Mouse (Mus musculus) midbrain, embryonic 11.5 days (tissue): ENCODE data around the gene Nacc2. TPM values are rescaled to one million over a fixed set of nuclear protein-coding genes. Genes with fewer than 3 reads are reported as not detected.

Source experiments
- ATAC-seq: fragments of 200-750 bp; cut with Nextera tagmentation; 2 replicates; pipeline ENCODE4 v1.8.0; 2017; ENCODE audit warnings: moderate TSS enrichment, moderate library complexity; ENCODE audit not compliant: low FRiP score
- DNase-seq: peaks from one replicate; pipeline ENCODE4 v3.0.0; 2015; ENCODE audit warnings: low spot score; ENCODE audit errors: missing footprints
- H3K27ac ChIP-seq: fragments of 300-500 bp; sonication (generic); 2 replicates; pipeline ENCODE4 v1.5.1; 2014; ENCODE audit warnings: low read depth, low read length
- H3K27me3 ChIP-seq: fragments of 300-500 bp; sonication (generic); 2 replicates; pipeline ENCODE4 v1.6.1; 2014; ENCODE audit warnings: mild to moderate bottlenecking, low read length, moderate library complexity, mixed read lengths; ENCODE audit not compliant: control insufficient read depth, insufficient read depth
- H3K36me3 ChIP-seq: fragments of 300-500 bp; sonication (generic); 2 replicates; pipeline ENCODE4 v1.6.1; 2014; ENCODE audit warnings: mild to moderate bottlenecking, low read length, moderate library complexity, mixed read lengths; ENCODE audit not compliant: control insufficient read depth, insufficient read depth
- H3K4me1 ChIP-seq: fragments of 300-500 bp; sonication (generic); 2 replicates; pipeline ENCODE4 v1.6.1; 2014; ENCODE audit warnings: low read length; ENCODE audit not compliant: control insufficient read depth, insufficient read depth
- H3K4me2 ChIP-seq: fragments of 300-500 bp; sonication (generic); 2 replicates; pipeline ENCODE4 v1.6.1; 2014; ENCODE audit warnings: mild to moderate bottlenecking, moderate library complexity
- H3K4me3 ChIP-seq: fragments of 300-500 bp; sonication (generic); 2 replicates; pipeline ENCODE4 v1.5.1; 2014; ENCODE audit warnings: low read depth, low read length
- H3K9ac ChIP-seq: fragments of 300-500 bp; sonication (generic); 2 replicates; pipeline ENCODE4 v1.6.1; 2014; ENCODE audit warnings: low read length
- H3K9me3 ChIP-seq: fragments of 300-500 bp; sonication (generic); 2 replicates; pipeline ENCODE4 v1.6.1; 2016; ENCODE audit warnings: low read length; ENCODE audit not compliant: control insufficient read depth
- WGBS: fragments of 180-500 bp; shearing (Covaris S2); extraction: QIAGEN DNeasy Blood & Tissue Kit; methylation state at CpG from one replicate; pipeline ENCODE4 v1.1.7; 2014; 5-methylcytosine and 5-hydroxymethylcytosine counted together
- polyA plus RNA-seq: library from polyadenylated mRNA; unstranded; fragments of >200 nt; fragmentation: Nextera tagmentation; extraction: Ambion mirVana; gene quantifications from 2 replicates; pipeline ENCODE4 v1.2.1, GENCODE M21; 2014

The Nacc2 gene
- polyA plus RNA-seq, 1 experiment from 2014 or later = 4.0 TPM

- Histone ChIP-seq H3K4me2 (peak overlapping the region; percentile 94), H3K36me3 (no peaks in the 10 kb centered on the region), H3K27ac (no peak overlapping the region), H3K4me3 (peak overlapping the region; percentile 71), H3K9ac (peak overlapping the region; percentile 90), H3K9me3 (no peaks in the 10 kb centered on the region), H3K4me1 (peaks cover 10% of the 10 kb centered on the region), H3K27me3 (peaks cover 13% of the 10 kb centered on the region)
- WGBS = under 1% methylated on average over 39 of the region's 39 CpGs
- peak; percentile 77 for ATAC-seq
- peak; percentile 94 for DNase-seq
These were observed 31.9 kb downstream of the Nacc2 start for GRCm38 (mm10) chr2:26090876-26091770.

DNA sequence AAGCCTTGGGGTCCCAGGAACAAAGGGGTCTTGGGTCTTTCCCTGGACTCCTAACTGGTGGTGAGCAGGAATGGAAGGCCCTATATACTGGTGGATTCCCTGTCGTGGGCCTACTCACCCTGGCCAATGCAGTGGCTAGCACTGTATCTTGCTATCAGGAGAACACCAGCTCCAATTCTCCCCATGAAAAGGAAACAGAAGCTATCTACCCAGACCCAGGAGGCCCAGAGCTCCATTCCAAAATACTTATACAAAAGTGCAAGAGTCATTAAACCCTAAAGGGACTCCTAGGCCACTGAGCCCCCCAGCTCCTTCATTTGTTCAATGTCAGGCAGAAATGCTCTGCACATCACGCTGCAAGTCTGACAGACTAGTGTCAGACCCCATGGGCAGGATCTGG lies 34.0 kb downstream of the Nacc2 start:
- H3K4me2 ChIP-seq = no peak overlapping the region
- 73% methylated on average over 2 of the region's 2 CpGs for WGBS

DNA sequence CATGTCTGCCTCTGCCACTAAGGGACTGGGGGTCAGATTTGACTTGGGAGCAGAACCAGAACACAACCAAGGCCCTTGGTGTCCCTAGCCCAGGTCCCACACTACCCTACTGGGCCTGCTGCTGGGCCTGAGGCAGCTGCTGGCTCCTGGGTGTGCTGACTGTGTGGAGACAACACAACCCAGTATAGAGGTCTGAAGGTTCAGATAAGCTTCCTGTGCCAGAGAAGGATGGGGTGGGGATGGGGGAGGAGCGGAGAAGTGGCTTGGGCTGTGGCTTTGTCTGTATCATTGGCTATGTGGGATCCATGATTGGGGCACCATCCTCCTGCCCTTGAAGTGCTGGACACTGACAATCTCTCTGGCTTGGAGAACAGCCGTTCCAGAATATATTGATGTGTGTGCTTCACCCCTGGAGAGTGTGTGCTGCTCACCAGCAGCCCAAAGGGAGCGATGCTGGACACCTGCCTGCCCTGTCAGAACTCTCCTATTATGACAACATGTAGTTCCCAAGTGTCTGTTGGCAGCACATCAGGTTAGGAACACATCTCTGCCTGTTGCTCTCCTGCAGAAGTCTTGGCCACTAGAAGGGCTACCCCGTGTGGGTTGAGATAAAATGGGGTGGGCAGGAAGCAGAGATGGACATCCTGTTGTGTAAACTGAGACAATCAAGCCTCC lies 36.0 kb downstream of the Nacc2 start:
- Histone ChIP-seq H3K4me3 (no peak overlapping the region), H3K9ac (no peak overlapping the region), H3K36me3 (no peaks in the 10 kb centered on the region), H3K27me3 (no peaks in the 10 kb centered on the region), H3K27ac (no peak overlapping the region), H3K4me2 (no peak overlapping the region), H3K9me3 (no peaks in the 10 kb centered on the region), H3K4me1 (peaks cover 7% of the 10 kb centered on the region)
- WGBS = 86% methylated on average over 4 of the region's 4 CpGs
- no peak for DNase-seq
- ATAC-seq = no peak

More for the DNA sequence above, 34.0 kb downstream of the Nacc2 start:
- Histone ChIP-seq H3K4me1 (peaks cover 10% of the 10 kb centered on the region), H3K27me3 (peaks cover 13% of the 10 kb centered on the region), H3K9ac (no peak overlapping the region), H3K36me3 (no peaks in the 10 kb centered on the region), H3K27ac (no peak overlapping the region), H3K9me3 (no peaks in the 10 kb centered on the region), H3K4me3 (no peak overlapping the region)
- ATAC-seq (no peak), DNase-seq (no peak)

DNA sequence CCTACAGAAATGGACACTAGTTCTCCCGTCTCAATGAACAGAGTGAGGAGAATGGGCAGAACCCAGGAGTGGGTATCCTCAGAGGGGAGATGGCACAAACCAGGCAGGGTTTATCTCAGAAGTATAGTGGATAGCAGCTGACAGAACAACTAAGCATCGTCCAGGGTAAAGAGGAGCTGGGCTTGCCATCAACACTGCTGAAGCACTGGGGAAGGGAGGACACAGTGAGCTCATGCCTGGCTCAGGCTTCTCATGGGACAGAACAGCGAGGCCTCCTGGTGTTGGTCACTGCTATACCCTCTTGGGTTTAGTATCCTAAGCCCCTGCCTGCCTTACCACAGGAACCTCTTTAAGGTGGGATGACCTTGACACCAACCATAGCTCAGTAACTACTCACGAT lies 36.5 kb downstream of the Nacc2 start:
- no peaks in the 10 kb centered on the region for H3K36me3 ChIP-seq
- no peak for DNase-seq
- H3K4me1 ChIP-seq = peaks cover 5% of the 10 kb centered on the region
- no peak for ATAC-seq
- H3K9ac ChIP-seq = no peak overlapping the region
- no peaks in the 10 kb centered on the region for H3K9me3 ChIP-seq
- no peak overlapping the region for H3K4me2 ChIP-seq
- 84% methylated on average over 4 of the region's 4 CpGs for WGBS
- no peaks in the 10 kb centered on the region for H3K27me3 ChIP-seq
- H3K27ac ChIP-seq = no peak overlapping the region
- no peak overlapping the region for H3K4me3 ChIP-seq

DNA sequence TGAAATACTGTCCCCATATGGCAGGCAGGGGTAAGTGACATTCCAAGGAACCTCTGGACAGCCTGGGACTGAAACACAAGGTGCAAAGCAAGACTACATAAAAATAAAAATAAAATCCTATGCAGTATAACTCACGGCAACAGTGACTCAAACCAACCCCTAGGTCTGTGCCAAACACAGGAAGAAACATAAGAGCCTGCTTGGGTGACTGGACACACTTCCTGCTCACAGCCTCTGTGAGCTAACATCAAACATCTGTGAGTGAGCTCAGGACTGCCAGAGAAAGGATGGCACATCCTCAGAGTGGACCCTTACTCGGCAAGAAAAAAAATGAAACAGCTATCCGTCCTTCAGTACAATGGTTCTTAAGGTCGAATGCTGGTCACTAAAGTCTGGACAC lies 40.1 kb downstream of the Nacc2 start:
- DNase-seq = no peak
- no peak for ATAC-seq
- 78% methylated on average over 4 of the region's 4 CpGs for WGBS

GRCm38 (mm10) chr2:26080830-26081229 lies 42.2 kb downstream of the Nacc2 start:
- Histone ChIP-seq H3K36me3 (no peaks in the 10 kb centered on the region), H3K4me2 (no peak overlapping the region), H3K9ac (no peak overlapping the region), H3K9me3 (no peaks in the 10 kb centered on the region), H3K27ac (no peak overlapping the region), H3K27me3 (no peaks in the 10 kb centered on the region), H3K4me3 (no peak overlapping the region), H3K4me1 (no peaks in the 10 kb centered on the region)
- DNase-seq = no peak
- no peak for ATAC-seq
- WGBS = 89% methylated on average over 3 of the region's 3 CpGs

More for the DNA sequence above, 40.1 kb downstream of the Nacc2 start:
- no peak overlapping the region for H3K4me3 ChIP-seq
- H3K9ac ChIP-seq = no peak overlapping the region
- H3K4me2 ChIP-seq = no peak overlapping the region
- H3K27me3 ChIP-seq = no peaks in the 10 kb centered on the region
- no peak overlapping the region for H3K27ac ChIP-seq
- no peaks in the 10 kb centered on the region for H3K36me3 ChIP-seq
- no peaks in the 10 kb centered on the region for H3K9me3 ChIP-seq
- H3K4me1 ChIP-seq = no peaks in the 10 kb centered on the region

DNA sequence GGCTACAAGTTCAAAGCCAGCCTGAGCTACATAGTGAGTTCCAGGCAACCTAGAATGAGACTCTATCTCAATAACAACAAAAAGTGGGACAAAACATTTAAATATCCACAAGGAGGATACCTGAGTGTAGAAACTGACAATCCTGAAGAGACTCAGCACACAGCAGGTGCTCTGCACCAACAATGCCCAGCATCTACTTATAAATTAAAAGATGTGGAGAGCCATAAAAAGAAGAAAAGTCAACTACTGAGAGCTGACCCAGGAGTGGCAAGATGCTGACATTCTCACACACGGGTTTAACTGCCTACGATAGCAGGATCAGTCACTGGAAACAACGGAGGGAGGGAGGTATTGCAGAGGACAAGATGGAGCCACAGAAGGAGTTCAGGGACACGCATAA lies 43.6 kb downstream of the Nacc2 start:
- H3K4me1 ChIP-seq = no peaks in the 10 kb centered on the region
- no peak overlapping the region for H3K9ac ChIP-seq
- DNase-seq (no peak), ATAC-seq (no peak)
- H3K4me3 ChIP-seq = no peak overlapping the region
- H3K4me2 ChIP-seq = no peak overlapping the region
- no peaks in the 10 kb centered on the region for H3K36me3 ChIP-seq
- H3K27ac ChIP-seq = no peak overlapping the region
- no peaks in the 10 kb centered on the region for H3K27me3 ChIP-seq
- 82% methylated on average over 4 of the region's 4 CpGs for WGBS
- H3K9me3 ChIP-seq = no peaks in the 10 kb centered on the region

- WGBS = 88% methylated on average over 4 of the region's 4 CpGs
- Histone ChIP-seq H3K4me2 (no peak overlapping the region), H3K4me1 (no peaks in the 10 kb centered on the region)
These were observed 46.0 kb downstream of the Nacc2 start for GRCm38 (mm10) chr2:26077068-26077467.

GRCm38 (mm10) chr2:26076121-26076520 lies 46.9 kb downstream of the Nacc2 start:
- Histone ChIP-seq H3K27me3 (no peaks in the 10 kb centered on the region), H3K4me1 (no peaks in the 10 kb centered on the region), H3K4me3 (no peak overlapping the region), H3K36me3 (no peaks in the 10 kb centered on the region), H3K4me2 (no peak overlapping the region), H3K9me3 (no peaks in the 10 kb centered on the region), H3K27ac (no peak overlapping the region), H3K9ac (no peak overlapping the region)
- DNase-seq (peak; percentile 17), ATAC-seq (no peak)
- 80% methylated on average over 2 of the region's 2 CpGs for WGBS

More at GRCm38 (mm10) chr2:26077068-26077467, 46.0 kb downstream of the Nacc2 start:
- no peak overlapping the region for H3K4me3 ChIP-seq
- H3K27me3 ChIP-seq = no peaks in the 10 kb centered on the region
- no peak for DNase-seq
- no peak overlapping the region for H3K27ac ChIP-seq
- H3K36me3 ChIP-seq = no peaks in the 10 kb centered on the region
- H3K9ac ChIP-seq = no peak overlapping the region
- H3K9me3 ChIP-seq = no peaks in the 10 kb centered on the region
- no peak for ATAC-seq
